Mouse (Mus musculus): Measurements from ENCODE around the gene Vsig10. TPM values are rescaled to one million over a fixed set of nuclear protein-coding genes. Genes with fewer than 3 reads are reported as not detected.

The Vsig10 gene
- total and polyA plus RNA-seq, 3 experiments, result 0.02 to 0.05 TPM; not detected in 1

DNA sequence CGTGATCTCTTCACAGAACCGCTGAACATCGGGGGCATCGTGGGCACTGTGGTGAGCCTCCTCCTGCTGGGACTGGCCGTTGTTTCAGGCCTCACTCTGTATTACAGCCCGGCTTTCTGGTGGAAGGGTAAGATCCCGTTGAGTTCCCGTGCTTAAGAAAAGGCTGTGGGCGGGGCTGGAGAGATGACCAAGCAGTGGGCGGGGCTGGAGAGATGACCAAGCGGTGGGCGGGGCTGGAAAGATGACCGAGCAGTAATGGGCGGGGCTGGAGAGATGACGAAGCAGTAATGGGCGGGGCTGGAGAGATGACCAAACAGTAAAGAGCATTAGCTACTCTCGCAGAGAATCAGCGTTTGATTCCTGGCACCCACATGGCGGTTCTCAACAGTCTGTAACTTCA, 29.4 kb downstream of the Vsig10 start:
- Histone ChIP-seq H3K9me3 (replicated peaks) (no peaks in the 10 kb centered on the region), H3K4me3 (ENCODE audit: low read depth, low read length) (no peak overlapping the region), H3K36me3 (replicated peaks) (no peaks in the 10 kb centered on the region), H3K4me1 (ENCODE audit: insufficient read depth, low read depth, low read length) (peaks cover 3% of the 10 kb centered on the region; the same call in 1 of the 2 replicates), H3K27me3 (ENCODE audit: insufficient read depth, low read length) (peaks cover 9% of the 10 kb centered on the region)
- TF ChIP-seq TAL1 (conservative IDR thresholded peaks at IDR 0.05; ENCODE audit: low read depth, low read length), result no peak
- no peak for TF ChIP-seq GATA1 (IDR thresholded peaks at IDR 0.05; ENCODE audit: borderline replicate concordance, low read length)
- no peak for TF ChIP-seq POLR2AphosphoS5 (IDR thresholded peaks at IDR 0.05; ENCODE audit: insufficient replicate concordance, low read depth, low read length)
- no peak for TF ChIP-seq GATA2 (IDR thresholded peaks at IDR 0.05; ENCODE audit: borderline replicate concordance, low read depth, low read length)
- TF ChIP-seq CTCF (IDR thresholded peaks at IDR 0.05; ENCODE audit: low read depth, low read length), result no peak
- no peak for ATAC-seq (ENCODE audit: extremely low read depth, insufficient number of reproducible peaks, low FRiP score, poor library complexity, severe bottlenecking)
- no peak for DNase-seq (ENCODE audit: low spot score)

GRCm38 (mm10) chr5:117354121-117354520, 35.2 kb downstream of the Vsig10 start:
- Histone ChIP-seq H3K9me3 (replicated peaks) (no peaks in the 10 kb centered on the region), H3K36me3 (replicated peaks) (no peaks in the 10 kb centered on the region), H3K4me1 (ENCODE audit: insufficient read depth, low read depth, low read length) (peaks cover 20% of the 10 kb centered on the region), H3K27me3 (ENCODE audit: insufficient read depth, low read length) (peaks cover 27% of the 10 kb centered on the region), H3K4me3 (ENCODE audit: low read depth, low read length) (no peak overlapping the region)
- no peak for TF ChIP-seq GATA2 (IDR thresholded peaks at IDR 0.05; ENCODE audit: borderline replicate concordance, low read depth, low read length)
- no peak for TF ChIP-seq TAL1 (conservative IDR thresholded peaks at IDR 0.05; ENCODE audit: low read depth, low read length)
- TF ChIP-seq POLR2AphosphoS5 (IDR thresholded peaks at IDR 0.05; ENCODE audit: insufficient replicate concordance, low read depth, low read length), result no peak
- TF ChIP-seq CTCF (IDR thresholded peaks at IDR 0.05; ENCODE audit: low read depth, low read length), result no peak
- TF ChIP-seq GATA1 (IDR thresholded peaks at IDR 0.05; ENCODE audit: borderline replicate concordance, low read length), result no peak
- DNase-seq (ENCODE audit: low spot score), result no peak
- ATAC-seq (ENCODE audit: extremely low read depth, insufficient number of reproducible peaks, low FRiP score, poor library complexity, severe bottlenecking), result no peak

- no peak for TF ChIP-seq GATA1 (IDR thresholded peaks at IDR 0.05; ENCODE audit: borderline replicate concordance, low read length)
- no peak for TF ChIP-seq CTCF (IDR thresholded peaks at IDR 0.05; ENCODE audit: low read depth, low read length)
- H3K4me3 ChIP-seq (ENCODE audit: low read depth, low read length), result no peak overlapping the region
- peaks cover 10% of the 10 kb centered on the region for H3K36me3 ChIP-seq (replicated peaks)
- H3K27me3 ChIP-seq (ENCODE audit: insufficient read depth, low read length), result peaks cover 25% of the 10 kb centered on the region
- no peaks in the 10 kb centered on the region for H3K9me3 ChIP-seq (replicated peaks)
- H3K4me1 ChIP-seq (ENCODE audit: insufficient read depth, low read depth, low read length), result peaks cover 35% of the 10 kb centered on the region
- no peak for DNase-seq (ENCODE audit: low spot score)
- ATAC-seq (ENCODE audit: extremely low read depth, insufficient number of reproducible peaks, low FRiP score, poor library complexity, severe bottlenecking), result no peak
These were observed 36.9 kb downstream of the Vsig10 start for GRCm38 (mm10) chr5:117355648-117356303.

GRCm38 (mm10) chr5:117356365-117357128, 37.7 kb downstream of the Vsig10 start:
- peaks cover 25% of the 10 kb centered on the region for H3K27me3 ChIP-seq (ENCODE audit: insufficient read depth, low read length)
- ATAC-seq (ENCODE audit: extremely low read depth, insufficient number of reproducible peaks, low FRiP score, poor library complexity, severe bottlenecking), result no peak
- TF ChIP-seq GATA1 (IDR thresholded peaks at IDR 0.05; ENCODE audit: borderline replicate concordance, low read length) (no peak), POLR2AphosphoS5 (IDR thresholded peaks at IDR 0.05; ENCODE audit: insufficient replicate concordance, low read depth, low read length) (no peak), CTCF (IDR thresholded peaks at IDR 0.05; ENCODE audit: low read depth, low read length) (no peak), GATA2 (IDR thresholded peaks at IDR 0.05; ENCODE audit: borderline replicate concordance, low read depth, low read length) (no peak), TAL1 (conservative IDR thresholded peaks at IDR 0.05; ENCODE audit: low read depth, low read length) (no peak)
- peaks cover 41% of the 10 kb centered on the region for H3K4me1 ChIP-seq (ENCODE audit: insufficient read depth, low read depth, low read length)
- no peaks in the 10 kb centered on the region for H3K9me3 ChIP-seq (replicated peaks)
- H3K4me3 ChIP-seq (ENCODE audit: low read depth, low read length), result peak overlapping the region; percentile 91
- H3K36me3 ChIP-seq (replicated peaks), result peaks cover 15% of the 10 kb centered on the region
- DNase-seq (ENCODE audit: low spot score), result peak; percentile 20

DNA sequence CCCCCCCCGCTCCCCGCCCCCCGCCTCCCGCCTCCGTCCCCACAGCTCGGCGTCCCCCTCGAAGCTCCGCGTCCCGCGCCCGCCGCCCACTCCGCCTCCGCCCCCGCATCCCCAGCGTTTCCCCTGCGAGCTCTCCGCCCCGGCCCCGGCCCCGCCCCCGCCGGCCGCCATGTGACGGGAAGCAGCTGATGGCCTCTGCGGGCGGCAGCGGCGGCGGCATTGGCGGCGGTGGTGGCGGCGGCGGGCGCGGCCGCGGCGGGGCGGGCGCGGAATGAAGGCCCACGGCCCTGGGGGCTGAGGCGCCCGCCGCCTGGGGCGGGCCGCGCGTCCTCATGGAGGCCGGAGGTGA, 38.2 kb downstream of the Vsig10 start, which contains the start of gene Wsb2:
Gene Wsb2, plus strand, starts transcription at position 176 of the 349 bp plus-strand sequence.
- DNase-seq (ENCODE audit: low spot score), result peak; percentile 83
- Histone ChIP-seq H3K9me3 (replicated peaks) (no peaks in the 10 kb centered on the region), H3K36me3 (replicated peaks) (peaks cover 17% of the 10 kb centered on the region), H3K4me3 (ENCODE audit: low read depth, low read length) (peak within 1 kb of the TSS; percentile 91), H3K27me3 (ENCODE audit: insufficient read depth, low read length) (peaks cover 25% of the 10 kb centered on the region), H3K4me1 (ENCODE audit: insufficient read depth, low read depth, low read length) (peaks cover 41% of the 10 kb centered on the region)
- no peak for ATAC-seq (ENCODE audit: extremely low read depth, insufficient number of reproducible peaks, low FRiP score, poor library complexity, severe bottlenecking)
- TF ChIP-seq GATA1 (IDR thresholded peaks at IDR 0.05; ENCODE audit: borderline replicate concordance, low read length) (no peak), POLR2AphosphoS5 (IDR thresholded peaks at IDR 0.05; ENCODE audit: insufficient replicate concordance, low read depth, low read length) (no peak), CTCF (IDR thresholded peaks at IDR 0.05; ENCODE audit: low read depth, low read length) (no peak), GATA2 (IDR thresholded peaks at IDR 0.05; ENCODE audit: borderline replicate concordance, low read depth, low read length) (no peak), TAL1 (conservative IDR thresholded peaks at IDR 0.05; ENCODE audit: low read depth, low read length) (no peak)

- DNase-seq (ENCODE audit: low spot score) (peak; percentile 55), ATAC-seq (ENCODE audit: extremely low read depth, insufficient number of reproducible peaks, low FRiP score, poor library complexity, severe bottlenecking) (no peak; the same call in 1 of the 2 replicates)
- peak overlapping the region; percentile 91 for H3K4me3 ChIP-seq (ENCODE audit: low read depth, low read length)
These were observed 38.8 kb downstream of the Vsig10 start for GRCm38 (mm10) chr5:117357478-117358247.

More at GRCm38 (mm10) chr5:117357478-117358247, 38.8 kb downstream of the Vsig10 start:
- Histone ChIP-seq H3K9me3 (replicated peaks) (no peaks in the 10 kb centered on the region), H3K4me1 (ENCODE audit: insufficient read depth, low read depth, low read length) (peaks cover 41% of the 10 kb centered on the region), H3K36me3 (replicated peaks) (peaks cover 19% of the 10 kb centered on the region), H3K27me3 (ENCODE audit: insufficient read depth, low read length) (peaks cover 24% of the 10 kb centered on the region)
- TF ChIP-seq TAL1 (conservative IDR thresholded peaks at IDR 0.05; ENCODE audit: low read depth, low read length), result no peak
- TF ChIP-seq POLR2AphosphoS5 (IDR thresholded peaks at IDR 0.05; ENCODE audit: insufficient replicate concordance, low read depth, low read length), result no peak
- no peak for TF ChIP-seq CTCF (IDR thresholded peaks at IDR 0.05; ENCODE audit: low read depth, low read length)
- no peak for TF ChIP-seq GATA1 (IDR thresholded peaks at IDR 0.05; ENCODE audit: borderline replicate concordance, low read length)
- TF ChIP-seq GATA2 (IDR thresholded peaks at IDR 0.05; ENCODE audit: borderline replicate concordance, low read depth, low read length), result no peak

All from G1E (cell line).